Mouse (Mus musculus): ENCODE data around the gene Arhgef25.

Gene Arhgef25

GRCm38 (mm10) chr10:127189651-127190381, at the start of gene Arhgef25:
Gene Arhgef25 (minus strand): TSS chr10:127190083.
- peak in 1 of 2 experiments; percentile 46 for DNase-seq (ENCODE audit: low spot score in 2 of 2)

- DNase-seq (ENCODE audit: low spot score in 2 of 2), result no peak
Measured at GRCm38 (mm10) chr10:127238241-127238824, 48.5 kb upstream of the Arhgef25 start.

- DNase-seq (ENCODE audit: low spot score in 2 of 2), result no peak
Measured at GRCm38 (mm10) chr10:127236541-127236940, 46.7 kb upstream of the Arhgef25 start.

GRCm38 (mm10) chr10:127233141-127233540, 43.3 kb upstream of the Arhgef25 start:
- DNase-seq (ENCODE audit: low spot score in 2 of 2), result peak in 1 of 2 experiments; percentile 46

GRCm38 (mm10) chr10:127231741-127232140, 41.9 kb upstream of the Arhgef25 start:
- DNase-seq (ENCODE audit: low spot score in 2 of 2), result no peak

- DNase-seq (ENCODE audit: low spot score in 2 of 2), result no peak
Measured at GRCm38 (mm10) chr10:127230693-127231092, 40.8 kb upstream of the Arhgef25 start.

- peak in 1 of 2 experiments; percentile 25 for DNase-seq (ENCODE audit: low spot score in 2 of 2)
Measured at GRCm38 (mm10) chr10:127228897-127229296, 39.0 kb upstream of the Arhgef25 start.

GRCm38 (mm10) chr10:127227163-127227562, 37.3 kb upstream of the Arhgef25 start:
- no peak for DNase-seq (ENCODE audit: low spot score in 2 of 2)

- DNase-seq (ENCODE audit: low spot score in 2 of 2), result peak in 1 of 2 experiments; percentile 22
Measured at GRCm38 (mm10) chr10:127226318-127226895, 36.5 kb upstream of the Arhgef25 start.

- DNase-seq (ENCODE audit: low spot score in 2 of 2), result peak in 1 of 2 experiments; percentile 45
Measured at GRCm38 (mm10) chr10:127225732-127226131, 35.8 kb upstream of the Arhgef25 start.

- no peak for DNase-seq (ENCODE audit: low spot score in 2 of 2)
Measured at GRCm38 (mm10) chr10:127225213-127225612, 35.3 kb upstream of the Arhgef25 start.

GRCm38 (mm10) chr10:127218339-127218738, 28.5 kb upstream of the Arhgef25 start:
- DNase-seq (ENCODE audit: low spot score in 2 of 2), result no peak

- no peak for DNase-seq (ENCODE audit: low spot score in 2 of 2)
Measured at GRCm38 (mm10) chr10:127217177-127217576, 27.3 kb upstream of the Arhgef25 start.

GRCm38 (mm10) chr10:127216456-127216855, 26.6 kb upstream of the Arhgef25 start:
- no peak for DNase-seq (ENCODE audit: low spot score in 2 of 2)

- DNase-seq (ENCODE audit: low spot score in 2 of 2), result no peak
Measured at GRCm38 (mm10) chr10:127214422-127214803, 24.5 kb upstream of the Arhgef25 start.

- no peak for DNase-seq (ENCODE audit: low spot score in 2 of 2)
Measured at GRCm38 (mm10) chr10:127213704-127214421, 24.0 kb upstream of the Arhgef25 start.

GRCm38 (mm10) chr10:127213272-127213671, 23.4 kb upstream of the Arhgef25 start:
- DNase-seq (ENCODE audit: low spot score in 2 of 2), result no peak

GRCm38 (mm10) chr10:127211414-127211854, 21.6 kb upstream of the Arhgef25 start, which contains the start of gene Pip4k2c:
Gene Pip4k2c (minus strand): TSS chr10:127211585.
- peak; percentile 92 to 94 for DNase-seq (ENCODE audit: low spot score in 2 of 2)

GRCm38 (mm10) chr10:127210961-127211405, 21.1 kb upstream of the Arhgef25 start:
- peak in 1 of 2 experiments; percentile 66 for DNase-seq (ENCODE audit: low spot score in 2 of 2)

- DNase-seq (ENCODE audit: low spot score in 2 of 2), result no peak
Measured at GRCm38 (mm10) chr10:127209928-127210570, 20.2 kb upstream of the Arhgef25 start.

- DNase-seq (ENCODE audit: low spot score in 2 of 2), result no peak
Measured at GRCm38 (mm10) chr10:127208921-127209320, 19.0 kb upstream of the Arhgef25 start.

All from spleen, postnatal 10 days (tissue).